Mouse (Mus musculus): ENCODE results near the gene Cdh7. TPM values are rescaled to one million over a fixed set of nuclear protein-coding genes. Genes with fewer than 3 reads are reported as not detected.

Cdh7 gene
- polyA plus RNA-seq, 1 experiment from 2014 or later: 0.18 TPM

DNA sequence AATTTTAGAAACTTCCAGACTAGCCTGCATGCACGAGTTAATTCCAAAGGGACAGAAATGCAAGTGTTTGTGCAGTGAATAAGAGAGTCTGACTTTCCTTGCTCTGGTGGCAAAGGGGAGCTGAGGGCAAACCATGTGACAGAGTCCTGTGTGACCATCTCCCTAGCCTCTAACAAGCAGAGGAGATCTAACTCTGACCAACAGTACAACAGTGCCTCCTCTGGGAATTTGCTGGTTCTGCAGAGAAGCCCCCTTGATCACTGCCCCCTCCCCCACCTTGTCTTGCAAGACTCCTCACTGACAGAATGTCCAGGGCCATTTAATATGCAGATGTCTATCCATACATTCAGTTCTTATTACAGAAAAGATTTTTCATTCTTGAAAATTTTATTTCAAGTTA, 3.2 kb downstream of the Cdh7 start:
- WGBS: 10% methylated on average over 1 of the region's 1 CpGs
- Histone ChIP-seq H3K4me3 (ENCODE audit: low read depth, low read length) (no peak overlapping the region), H3K27me3 (replicated peaks; ENCODE audit: control insufficient read depth, insufficient read depth, low read length) (peaks cover 12% of the 10 kb centered on the region), H3K4me1 (replicated peaks; ENCODE audit: control insufficient read depth, insufficient read depth, low read length) (no peaks in the 10 kb centered on the region), H3K9ac (ENCODE audit: low read depth, low read length) (no peak overlapping the region), H3K27ac (ENCODE audit: low read depth, low read length) (no peak overlapping the region), H3K36me3 (ENCODE audit: control insufficient read depth, insufficient read depth, low read length) (no peaks in the 10 kb centered on the region), H3K9me3 (ENCODE audit: control insufficient read depth, low read length) (no peaks in the 10 kb centered on the region), H3K4me2 (no peak overlapping the region)
- no peak for ATAC-seq (replicated peaks; ENCODE audit: low FRiP score)
- DNase-seq (ENCODE audit: low spot score): no peak

DNA sequence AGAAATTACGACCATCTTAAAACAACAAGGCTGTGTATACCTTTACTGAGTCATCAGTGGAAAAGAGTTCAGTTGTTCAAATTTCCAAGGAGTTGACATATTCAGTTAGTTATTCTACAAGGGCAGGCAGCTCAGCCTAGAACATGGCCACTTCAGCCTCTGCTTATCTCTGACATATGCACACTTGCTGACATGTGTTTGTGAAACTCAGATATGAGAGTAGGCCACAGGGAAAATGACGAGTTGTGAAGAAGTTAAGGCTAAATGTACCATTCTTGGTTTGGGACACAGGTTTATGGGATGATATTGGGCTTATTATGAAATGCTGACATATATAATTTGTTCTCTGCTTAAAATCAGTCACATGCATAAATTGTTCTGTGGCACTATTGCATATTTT, 7.3 kb downstream of the Cdh7 start:
- WGBS: 47% methylated on average over 2 of the region's 2 CpGs
- H3K9me3 ChIP-seq (ENCODE audit: control insufficient read depth, low read length): no peaks in the 10 kb centered on the region
- ATAC-seq (replicated peaks; ENCODE audit: low FRiP score) (no peak), DNase-seq (ENCODE audit: low spot score) (no peak)
- H3K9ac ChIP-seq (ENCODE audit: low read depth, low read length): no peak overlapping the region
- H3K27me3 ChIP-seq (replicated peaks; ENCODE audit: control insufficient read depth, insufficient read depth, low read length): no peaks in the 10 kb centered on the region
- no peaks in the 10 kb centered on the region for H3K4me1 ChIP-seq (replicated peaks; ENCODE audit: control insufficient read depth, insufficient read depth, low read length)
- no peak overlapping the region for H3K4me2 ChIP-seq
- H3K36me3 ChIP-seq (ENCODE audit: control insufficient read depth, insufficient read depth, low read length): no peaks in the 10 kb centered on the region
- no peak overlapping the region for H3K4me3 ChIP-seq (ENCODE audit: low read depth, low read length)
- no peak overlapping the region for H3K27ac ChIP-seq (ENCODE audit: low read depth, low read length)

DNA sequence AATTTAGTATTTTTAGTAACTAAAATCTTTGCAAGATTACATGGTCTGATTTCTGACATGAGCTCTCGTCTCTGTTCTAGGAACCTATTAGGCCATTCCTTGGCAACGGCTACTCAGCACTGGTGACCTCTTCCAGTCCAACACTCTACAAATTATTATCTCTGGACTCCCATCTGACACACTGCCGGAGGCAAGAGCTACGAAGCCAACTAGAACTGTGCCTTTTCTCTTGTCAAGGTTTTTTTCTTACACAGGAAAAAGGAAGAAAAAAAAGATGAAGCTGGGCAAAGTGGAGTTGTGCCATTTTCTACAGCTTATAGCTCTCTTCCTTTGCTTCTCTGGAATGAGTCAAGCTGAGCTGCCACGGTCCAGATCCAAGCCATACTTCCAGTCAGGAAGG, 11.7 kb downstream of the Cdh7 start:
- Histone ChIP-seq H3K36me3 (ENCODE audit: control insufficient read depth, insufficient read depth, low read length) (no peaks in the 10 kb centered on the region), H3K27ac (ENCODE audit: low read depth, low read length) (no peak overlapping the region), H3K9ac (ENCODE audit: low read depth, low read length) (no peak overlapping the region), H3K4me3 (ENCODE audit: low read depth, low read length) (no peak overlapping the region), H3K4me1 (replicated peaks; ENCODE audit: control insufficient read depth, insufficient read depth, low read length) (no peaks in the 10 kb centered on the region), H3K4me2 (no peak overlapping the region), H3K9me3 (ENCODE audit: control insufficient read depth, low read length) (no peaks in the 10 kb centered on the region), H3K27me3 (replicated peaks; ENCODE audit: control insufficient read depth, insufficient read depth, low read length) (no peaks in the 10 kb centered on the region)
- 73% methylated on average over 5 of the region's 5 CpGs for WGBS
- ATAC-seq (replicated peaks; ENCODE audit: low FRiP score) (no peak), DNase-seq (ENCODE audit: low spot score) (no peak)

DNA sequence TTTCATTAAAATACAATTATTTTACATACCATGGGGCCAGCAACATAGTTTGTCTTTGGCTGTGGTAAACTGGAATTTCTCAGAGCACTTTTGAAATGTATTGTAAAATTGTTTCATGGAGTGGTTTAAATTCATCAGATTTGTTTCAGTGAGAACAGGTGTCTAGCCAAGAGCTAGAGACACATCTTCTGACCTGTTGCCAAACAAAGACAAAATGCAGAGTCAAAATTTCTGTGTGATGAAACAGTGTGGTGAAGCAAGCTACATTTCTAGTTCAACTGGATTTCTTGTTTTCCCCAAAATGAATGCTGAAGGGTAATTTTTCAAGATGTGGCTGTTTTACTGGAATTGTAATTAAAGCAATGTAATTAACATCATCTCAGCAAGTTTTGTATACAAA, 22.2 kb downstream of the Cdh7 start:
- Histone ChIP-seq H3K36me3 (ENCODE audit: control insufficient read depth, insufficient read depth, low read length) (no peaks in the 10 kb centered on the region), H3K4me2 (no peak overlapping the region), H3K4me1 (replicated peaks; ENCODE audit: control insufficient read depth, insufficient read depth, low read length) (no peaks in the 10 kb centered on the region), H3K9me3 (ENCODE audit: control insufficient read depth, low read length) (no peaks in the 10 kb centered on the region), H3K9ac (ENCODE audit: low read depth, low read length) (no peak overlapping the region), H3K27me3 (replicated peaks; ENCODE audit: control insufficient read depth, insufficient read depth, low read length) (no peaks in the 10 kb centered on the region), H3K27ac (ENCODE audit: low read depth, low read length) (no peak overlapping the region), H3K4me3 (ENCODE audit: low read depth, low read length) (no peak overlapping the region)
- ATAC-seq (replicated peaks; ENCODE audit: low FRiP score): no peak
- no peak for DNase-seq (ENCODE audit: low spot score)

DNA sequence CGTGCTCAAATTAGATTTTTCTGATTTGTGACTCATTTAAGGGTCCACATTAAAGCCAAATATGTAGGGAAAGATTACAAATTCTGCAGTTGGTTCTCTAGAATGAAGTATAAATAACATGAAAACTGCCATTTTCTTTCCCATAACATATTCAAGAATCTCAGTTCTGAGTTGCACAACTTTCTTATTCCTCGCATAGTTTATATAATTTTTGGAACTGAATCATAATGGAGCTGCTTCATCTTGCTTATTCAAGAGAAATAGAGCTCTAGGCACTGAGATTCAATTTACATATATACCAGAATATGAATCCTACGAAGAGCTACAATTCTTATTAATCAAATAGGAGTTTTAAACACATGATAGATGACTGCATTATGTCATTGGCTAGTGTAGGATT, 22.8 kb downstream of the Cdh7 start:
- H3K4me2 ChIP-seq: no peak overlapping the region
- H3K4me3 ChIP-seq (ENCODE audit: low read depth, low read length): no peak overlapping the region
- H3K36me3 ChIP-seq (ENCODE audit: control insufficient read depth, insufficient read depth, low read length): no peaks in the 10 kb centered on the region
- H3K9me3 ChIP-seq (ENCODE audit: control insufficient read depth, low read length): no peaks in the 10 kb centered on the region
- DNase-seq (ENCODE audit: low spot score) (no peak), ATAC-seq (replicated peaks; ENCODE audit: low FRiP score) (no peak)
- H3K27ac ChIP-seq (ENCODE audit: low read depth, low read length): no peak overlapping the region
- no peaks in the 10 kb centered on the region for H3K4me1 ChIP-seq (replicated peaks; ENCODE audit: control insufficient read depth, insufficient read depth, low read length)
- WGBS: 82% methylated on average over 3 of the region's 3 CpGs
- H3K9ac ChIP-seq (ENCODE audit: low read depth, low read length): no peak overlapping the region
- H3K27me3 ChIP-seq (replicated peaks; ENCODE audit: control insufficient read depth, insufficient read depth, low read length): no peaks in the 10 kb centered on the region

DNA sequence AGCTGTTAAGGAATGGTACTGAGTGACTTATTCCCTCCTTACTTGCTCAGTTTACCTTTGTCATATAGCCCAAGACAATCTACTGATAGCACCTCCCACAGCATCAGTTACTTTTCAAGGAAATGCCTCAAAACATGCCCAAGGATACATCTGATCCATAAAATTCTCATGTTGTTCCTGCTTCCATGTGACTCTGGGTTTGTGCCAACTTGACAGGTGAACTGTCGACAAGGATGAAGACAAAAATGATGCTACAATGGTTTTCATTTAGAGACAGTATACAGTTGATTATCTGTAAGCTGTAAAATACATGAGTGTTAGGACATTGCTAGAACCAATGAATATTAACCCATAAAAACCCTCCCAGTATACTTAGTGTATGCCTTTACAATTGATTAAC, 29.9 kb downstream of the Cdh7 start:
- WGBS: 77% methylated on average over 1 of the region's 1 CpGs
- ATAC-seq (replicated peaks; ENCODE audit: low FRiP score): no peak
- H3K9ac ChIP-seq (ENCODE audit: low read depth, low read length): no peak overlapping the region

DNA sequence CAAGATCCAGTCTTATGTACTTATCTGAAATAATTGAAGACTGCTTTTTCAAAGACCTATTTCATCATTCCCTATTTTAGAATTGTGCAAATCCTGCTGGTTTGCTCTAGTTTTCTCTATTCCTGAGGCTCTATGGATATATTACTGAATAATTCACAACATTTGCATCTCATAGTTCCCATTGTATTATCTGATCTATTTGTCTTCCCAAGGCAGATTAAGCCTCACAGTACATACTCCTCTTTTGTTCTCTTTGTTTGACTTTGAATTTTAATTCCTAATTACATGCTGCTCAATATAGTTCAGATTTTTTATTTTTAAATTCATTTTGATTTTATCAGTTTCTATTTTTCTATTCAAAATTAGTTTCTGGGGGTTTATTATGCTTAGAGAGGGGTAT, 74.1 kb downstream of the Cdh7 start:
- no peak overlapping the region for H3K9ac ChIP-seq (ENCODE audit: low read depth, low read length)
- no peaks in the 10 kb centered on the region for H3K9me3 ChIP-seq (ENCODE audit: control insufficient read depth, low read length)
- H3K27ac ChIP-seq (ENCODE audit: low read depth, low read length): no peak overlapping the region
- ATAC-seq (replicated peaks; ENCODE audit: low FRiP score): no peak
- no peak for DNase-seq (ENCODE audit: low spot score)
- no peak overlapping the region for H3K4me2 ChIP-seq
- H3K4me1 ChIP-seq (replicated peaks; ENCODE audit: control insufficient read depth, insufficient read depth, low read length): no peaks in the 10 kb centered on the region
- no peaks in the 10 kb centered on the region for H3K36me3 ChIP-seq (ENCODE audit: control insufficient read depth, insufficient read depth, low read length)
- H3K4me3 ChIP-seq (ENCODE audit: low read depth, low read length): no peak overlapping the region
- no peaks in the 10 kb centered on the region for H3K27me3 ChIP-seq (replicated peaks; ENCODE audit: control insufficient read depth, insufficient read depth, low read length)

More for the DNA sequence above, 29.9 kb downstream of the Cdh7 start:
- H3K27ac ChIP-seq (ENCODE audit: low read depth, low read length): no peak overlapping the region
- no peak overlapping the region for H3K4me2 ChIP-seq
- DNase-seq (ENCODE audit: low spot score): no peak
- H3K9me3 ChIP-seq (ENCODE audit: control insufficient read depth, low read length): no peaks in the 10 kb centered on the region
- H3K4me3 ChIP-seq (ENCODE audit: low read depth, low read length): no peak overlapping the region
- no peaks in the 10 kb centered on the region for H3K27me3 ChIP-seq (replicated peaks; ENCODE audit: control insufficient read depth, insufficient read depth, low read length)
- H3K4me1 ChIP-seq (replicated peaks; ENCODE audit: control insufficient read depth, insufficient read depth, low read length): no peaks in the 10 kb centered on the region
- no peaks in the 10 kb centered on the region for H3K36me3 ChIP-seq (ENCODE audit: control insufficient read depth, insufficient read depth, low read length)

DNA sequence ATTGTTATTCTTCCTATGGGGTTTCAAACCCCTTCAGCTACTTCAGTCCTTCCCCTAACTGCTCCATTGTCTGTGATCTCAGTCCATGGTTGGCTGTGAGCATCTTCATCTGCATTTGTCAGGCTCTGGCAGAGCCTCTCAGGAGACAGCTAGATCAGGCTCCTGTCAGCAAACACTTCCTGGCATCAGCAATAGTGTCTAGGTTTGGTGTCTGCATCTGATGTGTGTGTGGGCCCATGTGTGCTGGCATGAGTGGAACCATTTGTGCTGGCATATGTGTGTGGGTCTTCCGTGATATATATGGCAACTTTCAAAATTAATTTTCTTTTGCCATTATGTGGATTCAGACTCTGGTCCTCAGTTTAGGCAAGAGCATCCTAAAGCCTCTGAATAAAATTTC, 85.2 kb downstream of the Cdh7 start:
- no peaks in the 10 kb centered on the region for H3K9me3 ChIP-seq (ENCODE audit: control insufficient read depth, low read length)
- no peak overlapping the region for H3K4me2 ChIP-seq
- DNase-seq (ENCODE audit: low spot score) (no peak), ATAC-seq (replicated peaks; ENCODE audit: low FRiP score) (no peak)
- H3K36me3 ChIP-seq (ENCODE audit: control insufficient read depth, insufficient read depth, low read length): no peaks in the 10 kb centered on the region
- H3K4me1 ChIP-seq (replicated peaks; ENCODE audit: control insufficient read depth, insufficient read depth, low read length): no peaks in the 10 kb centered on the region
- 100% methylated on average over 1 of the region's 1 CpGs for WGBS
- no peak overlapping the region for H3K27ac ChIP-seq (ENCODE audit: low read depth, low read length)
- H3K9ac ChIP-seq (ENCODE audit: low read depth, low read length): no peak overlapping the region
- no peaks in the 10 kb centered on the region for H3K27me3 ChIP-seq (replicated peaks; ENCODE audit: control insufficient read depth, insufficient read depth, low read length)
- H3K4me3 ChIP-seq (ENCODE audit: low read depth, low read length): no peak overlapping the region

DNA sequence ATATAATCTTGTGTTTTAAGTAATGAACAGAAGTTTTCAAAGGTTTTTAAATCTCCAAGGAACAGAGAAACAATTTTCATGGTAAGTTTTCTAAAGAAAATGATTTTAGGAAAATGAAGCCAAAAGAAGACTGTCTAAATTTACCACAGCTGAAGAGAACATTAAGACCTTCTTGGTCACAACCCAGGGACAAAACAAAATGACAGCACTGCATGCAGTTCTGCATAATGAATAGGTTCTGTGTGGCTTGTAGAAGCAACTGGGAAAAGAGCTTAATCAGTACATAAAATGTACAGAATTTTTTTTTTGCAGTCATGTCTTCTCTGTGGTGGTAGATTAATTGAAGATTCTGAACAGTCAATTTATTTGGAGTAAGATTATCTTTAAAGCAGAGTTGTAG, 96.2 kb downstream of the Cdh7 start:
- DNase-seq (ENCODE audit: low spot score) (no peak), ATAC-seq (replicated peaks; ENCODE audit: low FRiP score) (no peak)
- Histone ChIP-seq H3K9me3 (ENCODE audit: control insufficient read depth, low read length) (no peaks in the 10 kb centered on the region), H3K27me3 (replicated peaks; ENCODE audit: control insufficient read depth, insufficient read depth, low read length) (no peaks in the 10 kb centered on the region), H3K9ac (ENCODE audit: low read depth, low read length) (no peak overlapping the region), H3K4me2 (no peak overlapping the region), H3K36me3 (ENCODE audit: control insufficient read depth, insufficient read depth, low read length) (no peaks in the 10 kb centered on the region), H3K4me1 (replicated peaks; ENCODE audit: control insufficient read depth, insufficient read depth, low read length) (no peaks in the 10 kb centered on the region), H3K27ac (ENCODE audit: low read depth, low read length) (no peak overlapping the region), H3K4me3 (ENCODE audit: low read depth, low read length) (no peak overlapping the region)
